Mouse (Mus musculus): ENCODE measurements around the gene 2700081O15Rik. TPM values are rescaled to one million over a fixed set of nuclear protein-coding genes. Genes with fewer than 3 reads are reported as not detected.

Gene 2700081O15Rik
- total and polyA plus RNA-seq, 3 experiments = 14.1 to 18.0 TPM; not detected in 1

DNA sequence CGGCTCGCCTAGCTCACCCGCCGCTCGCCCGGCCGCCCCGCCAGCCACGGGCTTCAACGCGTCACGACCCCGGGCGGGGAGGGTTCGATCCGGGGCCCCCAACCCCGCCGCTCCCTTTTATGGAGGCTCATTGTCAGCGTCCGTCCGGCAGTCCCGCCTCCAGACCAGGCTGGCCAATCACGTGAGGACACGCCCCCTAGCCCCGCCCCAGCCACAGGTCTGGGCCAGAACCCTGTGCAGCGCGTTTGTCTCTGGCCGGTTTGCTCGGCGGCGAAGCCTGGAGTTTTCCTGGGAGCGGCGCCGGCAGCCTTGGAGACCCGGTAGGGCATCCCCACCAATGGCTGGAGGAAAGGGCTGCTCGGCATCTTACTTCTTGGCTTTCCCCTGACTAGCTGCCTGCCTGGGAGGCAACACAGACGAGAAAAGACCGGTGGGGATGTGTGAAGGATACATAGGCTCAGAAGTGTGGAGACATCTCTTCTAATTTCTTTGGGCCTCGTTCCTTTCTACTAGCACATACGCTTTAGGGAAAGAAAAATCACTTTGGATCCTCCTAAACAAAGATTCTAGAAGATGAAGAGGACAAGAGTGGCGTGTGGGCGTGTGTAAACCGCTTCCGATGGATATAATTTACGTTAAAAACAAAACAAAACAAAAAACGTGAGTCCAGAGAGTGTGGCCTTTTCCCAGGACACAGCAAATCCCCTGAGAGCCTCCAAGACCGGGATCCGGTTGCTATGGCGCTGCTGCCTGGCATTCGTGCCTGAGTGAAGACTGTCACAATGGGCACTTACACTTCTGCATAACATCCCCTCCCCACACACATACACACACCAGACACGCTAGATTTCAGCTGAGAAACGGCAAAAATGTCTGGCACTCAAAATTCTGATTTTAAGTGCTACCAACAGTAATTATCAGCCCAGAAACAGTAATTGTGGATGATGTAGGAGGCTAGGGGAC, 34.2 kb upstream of the 2700081O15Rik start, which contains the start of gene Spindoc (continued):
- no peak for TF ChIP-seq SMC3 (IDR thresholded peaks at IDR 0.05; ENCODE audit: low read depth, low read length)
- 0 out of 4 replicates have a peak, but pooled peaks of 1 of the 2 experiments have one; percentile 24 for TF ChIP-seq USF2 (IDR thresholded peaks at IDR 0.05; ENCODE audit: borderline replicate concordance in 1 of 2, insufficient read depth in 1 of 2, low read depth in 1 of 2, low read length in 2 of 2)
- no peak for TF ChIP-seq EP300 (IDR thresholded peaks at IDR 0.05; ENCODE audit: low read depth in 1 of 2, low read length in 2 of 2)
- peak; percentile 90 for TF ChIP-seq USF1 (IDR thresholded peaks at IDR 0.05; ENCODE audit: low read depth, low read length)
- 0 out of 2 replicates have a peak, but pooled peaks have one; percentile 6 for TF ChIP-seq ETS1 (IDR thresholded peaks at IDR 0.05; ENCODE audit: low read depth, low read length)
- peak; percentile 85 for TF ChIP-seq ZMIZ1 (IDR thresholded peaks at IDR 0.05; ENCODE audit: low read depth, low read length)
- no peak for TF ChIP-seq CHD2 (IDR thresholded peaks at IDR 0.05; ENCODE audit: low read length)
- no peak for TF ChIP-seq TAL1 (IDR thresholded peaks at IDR 0.05; ENCODE audit: low read length)
- TF ChIP-seq MAFK (IDR thresholded peaks at IDR 0.05; ENCODE audit: borderline replicate concordance, low read depth, low read length) = no peak
- no peak for TF ChIP-seq KAT2A (conservative IDR thresholded peaks at IDR 0.05; ENCODE audit: low read depth, low read length)
- no peak for TF ChIP-seq MEF2A (IDR thresholded peaks at IDR 0.05; ENCODE audit: extremely low read depth, insufficient replicate concordance, low read depth, low read length, poor library complexity, severe bottlenecking)
- TF ChIP-seq SIN3A (IDR thresholded peaks at IDR 0.05; ENCODE audit: low read length) = no peak; the same call in 1 of the 2 replicates
- no peak for TF ChIP-seq ZKSCAN1 (IDR thresholded peaks at IDR 0.05; ENCODE audit: low read depth, low read length)

DNA sequence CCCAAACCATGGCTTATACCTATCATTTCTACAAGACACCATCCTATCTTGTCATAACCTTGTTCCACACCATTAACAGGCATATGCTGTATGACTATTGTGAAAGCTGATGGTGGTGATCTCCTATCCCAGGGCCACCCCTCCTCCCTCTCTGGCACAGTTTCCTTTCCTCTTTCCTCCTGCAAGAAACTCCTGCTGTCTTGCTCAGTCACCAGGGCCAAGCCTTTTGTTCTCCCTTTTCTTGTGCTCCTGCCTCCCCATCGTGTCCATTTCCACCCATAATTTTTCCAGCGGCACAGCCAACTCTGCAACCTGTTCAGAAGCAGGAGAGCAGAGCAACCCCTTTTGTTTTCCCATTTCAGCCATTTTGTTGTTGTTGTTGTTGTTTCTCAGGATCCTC, 31.4 kb upstream of the 2700081O15Rik start:
- H3K27me3 ChIP-seq (ENCODE audit: control insufficient read depth in 1 of 2, insufficient read depth in 2 of 2, low read length in 2 of 2) = no peaks in the 10 kb centered on the region
- H3K4me3 ChIP-seq (ENCODE audit: control insufficient read depth in 1 of 2, insufficient read depth in 1 of 2, low read depth in 2 of 2, low read length in 2 of 2) = no peak overlapping the region
- no peaks in the 10 kb centered on the region for H3K9me3 ChIP-seq (replicated peaks; ENCODE audit: insufficient read depth, low read length)
- peaks cover 17% of the 10 kb centered on the region for H3K79me2 ChIP-seq (ENCODE audit: control insufficient read depth, insufficient read depth, low read length, poor library complexity)
- DNase-seq (ENCODE audit: low read depth, low spot score) = no peak
- H3K27ac ChIP-seq (ENCODE audit: control insufficient read depth, low read depth, low read length) = no peak overlapping the region
- no peak overlapping the region for H3K9ac ChIP-seq (ENCODE audit: control insufficient read depth, low read depth, low read length, poor library complexity, severe bottlenecking)
- TF ChIP-seq TAL1 (IDR thresholded peaks at IDR 0.05; ENCODE audit: low read length) (no peak), USF2 (IDR thresholded peaks at IDR 0.05; ENCODE audit: borderline replicate concordance in 1 of 2, insufficient read depth in 1 of 2, low read depth in 1 of 2, low read length in 2 of 2) (no peak), NRF1 (IDR thresholded peaks at IDR 0.05; ENCODE audit: insufficient read depth, low read depth, low read length, poor library complexity, severe bottlenecking) (no peak), ZKSCAN1 (IDR thresholded peaks at IDR 0.05; ENCODE audit: low read depth, low read length) (no peak), MAX (IDR thresholded peaks at IDR 0.05; ENCODE audit: low read length) (no peak), ZMIZ1 (IDR thresholded peaks at IDR 0.05; ENCODE audit: low read depth, low read length) (no peak), MEF2A (IDR thresholded peaks at IDR 0.05; ENCODE audit: extremely low read depth, insufficient replicate concordance, low read depth, low read length, poor library complexity, severe bottlenecking) (no peak), MYB (IDR thresholded peaks at IDR 0.05; ENCODE audit: low read depth, low read length) (no peak), ZC3H11A (IDR thresholded peaks at IDR 0.05; ENCODE audit: low read depth, low read length) (no peak), RCOR1 (IDR thresholded peaks at IDR 0.05; ENCODE audit: low read depth, low read length) (no peak), MXI1 (IDR thresholded peaks at IDR 0.05; ENCODE audit: low read depth, low read length) (no peak), RAD21 (IDR thresholded peaks at IDR 0.05; ENCODE audit: low read depth, low read length) (no peak), POLR2A (IDR thresholded peaks at IDR 0.05; ENCODE audit: control insufficient read depth in 1 of 2, insufficient read depth in 1 of 2, low read depth in 1 of 2, low read length in 2 of 2, poor library complexity in 1 of 2) (no peak), POLR2AphosphoS5 (IDR thresholded peaks at IDR 0.05; ENCODE audit: borderline replicate concordance, low read depth, low read length) (no peak), BHLHE40 (IDR thresholded peaks at IDR 0.05; ENCODE audit: borderline replicate concordance, low read depth, low read length) (no peak), TCF12 (IDR thresholded peaks at IDR 0.05; ENCODE audit: low read depth, low read length) (no peak), NELFE (IDR thresholded peaks at IDR 0.05; ENCODE audit: low read depth, low read length) (no peak)
- peaks cover 0 to 8% of the 10 kb centered on the region in 2 experiments; a peak in 2 of 4 replicates for H3K36me3 ChIP-seq (ENCODE audit: control insufficient read depth in 1 of 2, insufficient read depth in 2 of 2, low read length in 2 of 2)
- peaks cover 0 to 4% of the 10 kb centered on the region in 2 experiments; a peak in 2 of 4 replicates for H3K4me1 ChIP-seq (ENCODE audit: control insufficient read depth in 1 of 2, insufficient read depth in 2 of 2, low read length in 2 of 2)
